Mouse (Mus musculus) heart, adult 2 months (tissue): ENCODE results near the gene Smdt1.

Experiments used
- CTCF ChIP-seq: fragments of 200-600 bp; IDR thresholded peaks from 2 replicates; pipeline ENCODE4 v1.8.1; 2022; ENCODE audit warnings: antibody characterized with exemption, mild to moderate bottlenecking, moderate library complexity
- EP300 ChIP-seq: fragments of 200-500 bp; IDR thresholded peaks from 2 replicates; pipeline ENCODE4 v1.6.1; 2011; ENCODE audit warnings: low read depth, low read length, control low read depth; ENCODE audit not compliant: insufficient read depth
- POLR2A ChIP-seq: fragments of 200-500 bp; IDR thresholded peaks from 2 replicates; pipeline ENCODE4 v1.6.1; 2011; ENCODE audit warnings: mild to moderate bottlenecking, low read depth, low read length, control low read depth; ENCODE audit not compliant: insufficient read depth

GRCm38 (mm10) chr15:82319613-82320012, 19.1 kb upstream of the Smdt1 start:
- TF ChIP-seq POLR2A = no peak
- TF ChIP-seq CTCF = no peak
- no peak for TF ChIP-seq EP300
